Mouse (Mus musculus) heart, embryonic 12.5 days (tissue): ENCODE results near the gene Entpd3. TPM values are rescaled to one million over a fixed set of nuclear protein-coding genes. Genes with fewer than 3 reads are reported as not detected.

Experiments
- ATAC-seq: fragments of 200-750 bp; cut with Nextera tagmentation; 2 replicates; pipeline ENCODE4 v1.8.0; 2017; ENCODE audit warnings: moderate TSS enrichment, moderate library complexity; ENCODE audit not compliant: insufficient number of reproducible peaks, low FRiP score
- H3K27ac ChIP-seq: fragments of 300-500 bp; sonication (generic); 2 replicates; pipeline ENCODE4 v1.5.1; 2016; ENCODE audit warnings: mild to moderate bottlenecking, moderate library complexity; ENCODE audit not compliant: poor library complexity, severe bottlenecking
- H3K27me3 ChIP-seq: fragments of 300-500 bp; sonication (generic); replicated peaks from 2 replicates; pipeline ENCODE4 v1.6.1; 2016; ENCODE audit warnings: mild to moderate bottlenecking, moderate library complexity
- H3K36me3 ChIP-seq: fragments of 300-500 bp; sonication (generic); 2 replicates; pipeline ENCODE4 v1.6.1; 2016; ENCODE audit warnings: mild to moderate bottlenecking, moderate library complexity
- H3K4me1 ChIP-seq: fragments of 300-500 bp; sonication (generic); replicated peaks from 2 replicates; pipeline ENCODE4 v1.6.1; 2016; ENCODE audit warnings: mild to moderate bottlenecking
- H3K4me2 ChIP-seq: fragments of 300-500 bp; sonication (generic); 2 replicates; pipeline ENCODE4 v1.6.1; 2016; ENCODE audit warnings: mild to moderate bottlenecking, moderate library complexity
- H3K4me3 ChIP-seq: fragments of 300-500 bp; sonication (generic); 2 replicates; pipeline ENCODE4 v1.5.1; 2016; ENCODE audit warnings: mild to moderate bottlenecking
- H3K9ac ChIP-seq: fragments of 300-500 bp; sonication (generic); 2 replicates; pipeline ENCODE4 v1.6.1; 2016; ENCODE audit warnings: mild to moderate bottlenecking, moderate library complexity
- H3K9me3 ChIP-seq: fragments of 300-500 bp; sonication (generic); replicated peaks from 2 replicates; pipeline ENCODE4 v1.6.1; 2016; ENCODE audit warnings: mild to moderate bottlenecking, moderate library complexity
- WGBS: fragments of 180-500 bp; shearing (Covaris S2); methylation state at CpG from one replicate; pipeline ENCODE4 v1.1.7; 2016; 5-methylcytosine and 5-hydroxymethylcytosine counted together
- polyA plus RNA-seq: library from polyadenylated mRNA; unstranded; fragments of >200 nt; fragmentation: Nextera tagmentation; extraction: Ambion mirVana; gene quantifications from 2 replicates; pipeline ENCODE4 v1.2.1, GENCODE M21; 2016

The Entpd3 gene
- polyA plus RNA-seq, 1 experiment from 2014 or later = 0.14 TPM

DNA sequence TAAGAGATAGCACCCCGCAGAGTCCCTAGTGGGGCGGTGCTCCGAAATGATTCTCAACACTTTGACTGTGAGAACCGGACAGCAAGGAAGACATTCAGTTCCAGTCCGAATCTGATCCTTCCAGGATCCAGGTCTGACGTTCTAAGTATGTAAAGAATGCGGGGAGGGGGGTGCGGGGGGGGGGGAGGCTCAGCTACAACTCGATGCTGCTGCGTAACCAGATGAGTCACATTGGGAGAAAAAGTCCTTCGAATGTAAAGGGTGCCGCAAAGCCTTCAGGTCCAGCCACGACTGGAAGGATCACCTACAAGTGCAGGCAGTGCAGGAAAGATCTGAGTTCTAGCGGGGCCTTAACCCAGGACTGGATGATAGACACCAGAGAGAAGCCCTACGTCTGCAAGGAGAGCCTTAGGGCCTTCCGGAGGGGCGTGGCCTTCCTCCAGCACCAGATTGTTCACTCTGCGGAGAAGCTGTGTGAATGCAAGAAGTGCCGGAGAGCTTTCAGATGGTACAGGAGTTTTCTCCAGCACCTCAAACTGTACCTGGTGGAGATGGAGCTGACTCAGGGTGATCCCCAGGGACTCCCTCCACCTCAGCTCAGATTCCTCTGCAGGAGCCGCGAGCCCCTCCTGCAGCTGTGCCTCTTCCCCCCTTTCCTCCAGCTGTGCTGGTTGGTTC is 42.5 kb downstream of the Entpd3 start:
- peak overlapping the region; percentile 49 for H3K4me3 ChIP-seq
- 11% methylated on average over 21 of the region's 21 CpGs for WGBS
- peak overlapping the region; percentile 94 for H3K4me2 ChIP-seq
- peak overlapping the region; percentile 72 for H3K9ac ChIP-seq
- no peaks in the 10 kb centered on the region for H3K36me3 ChIP-seq
- peak overlapping the region; percentile 62 for H3K27ac ChIP-seq
- no peaks in the 10 kb centered on the region for H3K9me3 ChIP-seq
- H3K27me3 ChIP-seq = no peaks in the 10 kb centered on the region
- ATAC-seq = peak; percentile 72
- peaks cover 17% of the 10 kb centered on the region for H3K4me1 ChIP-seq

DNA sequence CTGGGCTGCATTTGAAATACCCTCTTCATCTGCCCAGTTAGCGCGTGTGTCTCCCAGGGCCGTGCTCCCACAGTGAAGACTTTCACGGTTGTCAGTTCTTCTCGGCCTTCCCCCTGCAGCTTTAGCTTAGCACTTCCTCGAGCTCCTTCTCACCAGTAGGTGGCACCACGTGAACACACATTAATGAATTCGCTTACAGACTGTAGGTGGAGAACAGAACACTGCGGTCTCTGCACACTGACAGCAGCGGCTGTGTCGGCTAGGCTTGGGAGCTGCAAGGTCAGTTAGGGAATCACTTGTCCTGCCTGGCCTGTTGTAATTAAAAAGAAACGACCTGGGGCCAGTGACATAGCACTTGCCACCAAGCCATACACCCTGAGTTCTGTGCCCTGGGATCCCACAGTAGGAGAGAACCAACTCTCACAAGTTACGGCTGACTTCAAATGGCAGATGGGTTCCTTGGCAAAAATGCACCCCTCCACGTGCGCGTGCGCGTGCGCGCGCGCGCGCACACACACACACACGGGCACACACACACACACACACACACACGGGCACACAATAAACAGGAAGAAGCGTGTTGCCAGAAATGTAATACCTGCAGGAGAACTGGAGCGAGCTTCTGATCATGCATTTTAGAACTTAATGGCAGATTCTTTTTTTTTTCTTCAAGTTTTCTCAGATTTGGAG is 43.1 kb downstream of the Entpd3 start:
- Histone ChIP-seq H3K27me3 (no peaks in the 10 kb centered on the region), H3K36me3 (no peaks in the 10 kb centered on the region), H3K27ac (peak overlapping the region; percentile 62), H3K9ac (peak overlapping the region; percentile 72), H3K4me2 (peak overlapping the region; percentile 94), H3K4me1 (peaks cover 14% of the 10 kb centered on the region), H3K9me3 (no peaks in the 10 kb centered on the region), H3K4me3 (peak overlapping the region; percentile 49)
- peak; percentile 86 for ATAC-seq
- 12% methylated on average over 28 of the region's 28 CpGs for WGBS

DNA sequence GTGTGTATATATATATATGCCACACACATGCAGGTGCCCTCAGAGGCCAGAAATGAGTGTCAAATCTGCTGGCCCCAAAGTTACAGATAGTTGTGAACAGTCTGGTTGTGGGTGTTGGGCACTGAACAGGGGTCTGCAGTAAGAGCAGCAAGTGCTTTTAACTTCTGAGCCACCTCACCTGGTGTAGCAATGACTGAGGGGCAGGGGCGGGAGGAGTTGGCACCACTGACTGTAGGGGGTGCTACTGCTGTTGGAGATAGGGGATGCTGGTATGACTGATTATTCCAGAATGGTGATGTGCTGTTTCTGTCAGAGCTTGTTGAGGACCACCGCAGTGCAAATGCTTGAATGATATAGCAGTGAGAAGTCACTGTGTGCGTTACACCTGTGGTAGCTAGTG is 43.7 kb downstream of the Entpd3 start:
- Histone ChIP-seq H3K27me3 (no peaks in the 10 kb centered on the region), H3K4me3 (no peak overlapping the region), H3K9me3 (no peaks in the 10 kb centered on the region), H3K9ac (peak overlapping the region; percentile 64; the same call in 1 of the 2 replicates), H3K27ac (no peak overlapping the region), H3K36me3 (no peaks in the 10 kb centered on the region), H3K4me1 (peaks cover 12% of the 10 kb centered on the region), H3K4me2 (peak overlapping the region; percentile 94)
- 75% methylated on average over 3 of the region's 3 CpGs for WGBS
- no peak for ATAC-seq

DNA sequence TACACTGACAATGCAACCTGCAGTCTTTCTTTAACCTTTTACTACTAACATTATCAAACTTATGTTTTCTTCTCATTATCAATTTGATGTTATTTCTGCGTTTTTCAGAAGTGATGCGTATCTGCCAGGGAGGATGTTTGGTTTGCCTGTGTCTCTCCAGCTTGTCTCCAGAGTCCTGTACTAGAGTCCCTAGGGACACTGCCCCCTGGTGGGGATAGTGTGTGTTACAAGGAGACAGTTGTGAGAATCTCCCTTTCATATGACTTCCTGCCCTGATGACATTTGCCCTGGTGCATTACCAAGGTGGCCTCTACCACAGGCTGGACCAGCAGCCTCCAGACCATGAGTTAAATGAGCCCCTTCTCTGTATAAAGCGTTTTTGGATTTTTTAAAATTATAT is 46.9 kb downstream of the Entpd3 start:
- Histone ChIP-seq H3K27me3 (no peaks in the 10 kb centered on the region), H3K4me3 (no peak overlapping the region), H3K9me3 (no peaks in the 10 kb centered on the region), H3K4me1 (peaks cover 12% of the 10 kb centered on the region), H3K36me3 (no peaks in the 10 kb centered on the region), H3K9ac (no peak overlapping the region), H3K27ac (no peak overlapping the region), H3K4me2 (no peak overlapping the region)
- no peak for ATAC-seq
- WGBS = 12% methylated on average over 3 of the region's 3 CpGs

DNA sequence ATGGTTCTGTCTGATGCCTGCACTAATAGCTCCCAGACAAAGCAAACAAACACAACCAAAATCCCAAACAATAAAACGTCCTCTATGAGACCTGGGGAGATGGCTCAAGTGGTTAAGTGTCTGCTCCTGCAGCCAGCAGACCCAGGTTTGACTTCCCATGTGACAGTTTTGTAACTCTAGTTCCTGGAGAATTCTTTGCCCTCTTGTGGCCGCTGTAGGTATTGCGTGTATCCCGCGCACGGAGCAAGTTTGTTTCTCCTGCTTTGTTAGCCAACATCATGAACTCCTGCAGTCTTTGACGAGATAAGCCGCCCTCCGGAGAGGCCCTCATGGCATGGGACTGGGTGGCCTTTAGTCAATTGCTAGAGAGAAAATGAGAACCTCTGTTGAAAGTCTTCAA is 51.9 kb downstream of the Entpd3 start:
- no peak overlapping the region for H3K4me2 ChIP-seq
- no peaks in the 10 kb centered on the region for H3K36me3 ChIP-seq
- no peaks in the 10 kb centered on the region for H3K27me3 ChIP-seq
- H3K4me3 ChIP-seq = no peak overlapping the region
- H3K9ac ChIP-seq = no peak overlapping the region
- H3K9me3 ChIP-seq = no peaks in the 10 kb centered on the region
- H3K4me1 ChIP-seq = no peaks in the 10 kb centered on the region
- no peak overlapping the region for H3K27ac ChIP-seq
- ATAC-seq = no peak
- under 1% methylated on average over 9 of the region's 9 CpGs for WGBS

DNA sequence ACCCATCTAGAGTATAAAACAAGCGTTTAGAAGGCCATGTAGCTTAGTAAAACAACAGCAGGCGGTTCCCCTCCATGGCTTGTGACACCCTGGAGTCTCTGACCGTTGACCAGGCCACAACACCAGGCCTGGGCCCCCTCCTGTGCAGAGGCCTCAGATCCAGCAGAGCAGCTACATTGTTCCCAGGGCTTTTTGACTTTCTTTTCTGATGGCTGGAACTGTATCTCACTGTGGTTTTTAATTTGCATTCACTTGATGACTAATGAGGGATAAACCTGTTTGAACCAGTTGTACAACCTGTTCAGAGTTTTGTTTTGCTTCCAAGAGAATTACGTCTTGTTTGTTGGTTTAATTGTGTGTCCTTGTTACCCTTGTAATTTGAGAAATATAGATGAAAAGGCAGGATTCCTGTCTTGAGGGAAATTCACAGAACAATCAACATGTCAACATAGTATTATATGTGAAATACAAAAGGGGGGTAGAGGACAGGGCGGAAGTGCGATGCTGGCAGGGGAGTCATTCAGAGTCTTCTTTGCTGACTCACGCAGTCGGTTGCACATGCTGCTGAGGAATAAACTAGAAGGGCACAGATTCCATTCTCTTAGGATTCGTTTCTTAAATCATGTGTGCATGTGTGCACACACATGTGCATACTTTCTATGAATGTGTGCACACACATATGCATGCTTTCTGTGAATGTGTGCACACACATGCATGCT is 53.9 kb downstream of the Entpd3 start:
- Histone ChIP-seq H3K36me3 (no peaks in the 10 kb centered on the region), H3K27ac (no peak overlapping the region), H3K4me1 (no peaks in the 10 kb centered on the region), H3K27me3 (no peaks in the 10 kb centered on the region), H3K9ac (no peak overlapping the region), H3K4me2 (no peak overlapping the region), H3K4me3 (no peak overlapping the region), H3K9me3 (no peaks in the 10 kb centered on the region)
- ATAC-seq = no peak
- 64% methylated on average over 9 of the region's 9 CpGs for WGBS

DNA sequence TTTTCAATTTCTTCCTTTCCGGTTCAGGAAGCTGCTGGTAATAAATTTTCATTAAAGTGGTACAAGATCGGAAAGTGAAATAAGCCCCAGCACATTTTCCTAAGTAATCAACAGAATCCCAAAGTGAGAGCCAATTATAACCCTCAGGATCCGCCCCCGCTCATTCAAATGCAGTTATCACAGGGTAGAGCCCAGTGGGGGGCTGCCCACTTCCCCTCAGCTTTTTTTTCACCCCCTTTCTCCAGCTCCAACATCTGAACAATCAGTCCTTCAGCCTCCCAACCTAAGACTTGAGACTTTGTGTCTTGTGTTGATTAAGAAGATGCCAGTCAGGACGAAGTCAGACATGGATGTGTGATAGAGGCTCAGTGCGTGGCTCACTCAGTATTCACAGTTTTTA is 55.2 kb downstream of the Entpd3 start:
- WGBS = 64% methylated on average over 6 of the region's 6 CpGs

DNA sequence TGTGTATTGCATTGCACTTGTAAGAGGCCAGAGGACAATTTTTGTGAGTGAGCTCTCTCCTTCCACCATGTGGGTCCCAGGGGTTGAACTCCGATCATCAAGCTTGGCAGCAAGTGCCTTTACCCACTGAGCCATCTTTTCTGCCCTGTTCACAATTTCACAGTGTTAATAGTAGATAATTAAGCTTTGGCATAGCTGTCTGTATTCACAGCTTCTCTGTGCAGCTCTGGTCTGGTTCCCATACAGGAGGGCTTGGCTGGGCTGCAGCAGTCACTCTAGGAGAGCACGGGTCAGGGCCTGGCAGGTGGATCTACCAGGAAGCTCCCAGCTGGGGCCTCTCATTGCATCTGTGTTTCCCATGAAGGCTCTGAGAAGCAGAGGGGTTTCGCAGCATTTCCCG is 55.7 kb downstream of the Entpd3 start:
- no peak for ATAC-seq

More for the DNA sequence above, 55.2 kb downstream of the Entpd3 start:
- H3K9me3 ChIP-seq = no peaks in the 10 kb centered on the region
- H3K9ac ChIP-seq = no peak overlapping the region
- H3K4me3 ChIP-seq = no peak overlapping the region
- H3K4me1 ChIP-seq = no peaks in the 10 kb centered on the region
- ATAC-seq = no peak
- H3K27me3 ChIP-seq = no peaks in the 10 kb centered on the region
- no peak overlapping the region for H3K4me2 ChIP-seq
- H3K27ac ChIP-seq = no peak overlapping the region
- H3K36me3 ChIP-seq = no peaks in the 10 kb centered on the region

DNA sequence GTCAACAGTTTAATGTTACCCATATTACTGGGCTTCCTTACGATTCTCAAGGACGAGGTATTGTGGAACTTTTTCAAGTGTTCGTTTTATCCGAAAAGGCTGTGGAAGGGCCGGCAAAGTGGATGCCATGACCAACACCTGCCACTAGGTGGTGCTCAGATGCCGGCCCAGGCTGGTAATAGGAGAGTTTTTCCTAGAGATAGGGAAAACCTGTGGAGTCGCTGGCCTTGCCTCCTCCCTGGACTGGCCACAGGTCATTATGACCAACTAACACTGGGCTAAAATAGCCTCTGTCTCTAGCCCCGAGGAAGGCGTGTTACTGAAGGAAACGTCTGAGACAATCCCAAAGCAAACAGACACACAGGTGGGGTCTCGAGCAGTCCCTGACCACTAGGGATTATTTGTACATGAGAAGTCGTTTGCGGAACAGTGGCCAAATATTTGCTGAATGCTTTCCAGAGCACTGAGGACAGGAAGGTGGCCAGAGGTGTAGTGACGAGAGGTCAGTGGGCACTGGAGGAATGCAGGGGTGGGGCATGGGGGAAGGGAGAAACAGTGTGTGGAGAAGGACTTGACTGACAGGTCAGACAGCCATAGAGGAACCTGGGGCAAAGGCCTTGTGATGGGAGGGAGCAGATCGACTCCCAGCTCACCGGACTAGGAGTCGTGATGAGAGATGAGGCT is 62.0 kb downstream of the Entpd3 start:
- H3K4me3 ChIP-seq = no peak overlapping the region
- no peaks in the 10 kb centered on the region for H3K27me3 ChIP-seq
- H3K9me3 ChIP-seq = no peaks in the 10 kb centered on the region; the same call in 1 of the 2 replicates
- H3K4me2 ChIP-seq = peak overlapping the region; percentile 34
- H3K27ac ChIP-seq = no peak overlapping the region
- H3K4me1 ChIP-seq = peaks cover 12% of the 10 kb centered on the region
- peak; percentile 61 for ATAC-seq
- no peak overlapping the region for H3K9ac ChIP-seq
- 21% methylated on average over 17 of the region's 17 CpGs for WGBS
- H3K36me3 ChIP-seq = no peaks in the 10 kb centered on the region

More for the DNA sequence above, 55.7 kb downstream of the Entpd3 start:
- 79% methylated on average over 4 of the region's 4 CpGs for WGBS
- no peak overlapping the region for H3K4me3 ChIP-seq
- no peaks in the 10 kb centered on the region for H3K36me3 ChIP-seq
- no peaks in the 10 kb centered on the region for H3K27me3 ChIP-seq
- H3K9ac ChIP-seq = no peak overlapping the region
- no peak overlapping the region for H3K27ac ChIP-seq
- H3K4me1 ChIP-seq = no peaks in the 10 kb centered on the region
- H3K9me3 ChIP-seq = no peaks in the 10 kb centered on the region
- no peak overlapping the region for H3K4me2 ChIP-seq

DNA sequence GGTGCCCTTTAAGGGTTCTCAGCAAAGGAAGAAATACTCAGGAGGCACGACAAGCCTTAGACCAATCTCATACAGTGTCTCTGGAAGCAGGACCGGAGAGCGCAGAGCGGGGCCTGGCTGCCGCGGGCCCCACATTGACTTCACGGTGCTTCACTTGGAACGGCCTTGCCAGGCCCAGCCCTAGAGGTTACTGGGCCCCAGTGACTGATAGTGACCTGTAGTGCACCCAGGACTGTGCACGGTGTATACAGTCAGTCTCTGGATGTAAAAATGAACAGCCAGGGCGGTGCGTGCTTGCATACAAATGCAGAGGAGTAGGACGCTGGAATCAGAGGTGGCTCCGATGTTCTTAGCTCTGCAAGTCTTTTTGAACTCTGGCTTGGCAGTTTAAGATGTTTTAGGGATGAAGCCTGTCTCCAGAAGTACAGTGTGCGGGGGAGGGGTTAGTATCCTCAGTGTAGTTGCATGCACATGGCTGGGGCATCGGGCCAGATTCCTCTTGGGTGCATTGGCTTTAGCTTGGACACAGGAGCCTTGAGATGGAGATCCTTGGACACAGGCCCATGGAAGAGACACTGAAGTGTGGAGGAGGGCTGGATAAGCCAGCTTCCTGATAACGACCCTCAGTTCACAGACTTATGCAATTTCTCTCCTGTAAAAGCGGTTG is 62.7 kb downstream of the Entpd3 start:
- Histone ChIP-seq H3K4me3 (no peak overlapping the region), H3K4me2 (peak overlapping the region; percentile 50), H3K9ac (no peak overlapping the region), H3K36me3 (no peaks in the 10 kb centered on the region), H3K27ac (no peak overlapping the region), H3K9me3 (peaks cover 1% of the 10 kb centered on the region), H3K27me3 (no peaks in the 10 kb centered on the region), H3K4me1 (peaks cover 12% of the 10 kb centered on the region)
- ATAC-seq = peak; percentile 50
- WGBS = 57% methylated on average over 17 of the region's 17 CpGs
